Mouse (Mus musculus) neural tube, embryonic 13.5 days (tissue): ENCODE data around the gene Fam160b1. TPM values are rescaled to one million over a fixed set of nuclear protein-coding genes. Genes with fewer than 3 reads are reported as not detected.
A peak's percentile ranks its signal among the peaks of the same experiment; 100 is the strongest.

Experiments
- ATAC-seq: fragments of 200-750 bp; cut with Nextera tagmentation; 2 replicates; pipeline ENCODE4 v1.8.0; 2017; ENCODE audit warnings: low read depth, mild to moderate bottlenecking, moderate TSS enrichment, moderate library complexity
- H3K27ac ChIP-seq: fragments of 300-500 bp; sonication (generic); replicated peaks from 2 replicates; pipeline ENCODE4 v1.5.1; 2015; ENCODE audit warnings: moderate library complexity, mild to moderate bottlenecking, inconsistent platforms
- H3K27me3 ChIP-seq: fragments of 300-500 bp; sonication (generic); 2 replicates; pipeline ENCODE4 v1.6.1; 2015; ENCODE audit warnings: mild to moderate bottlenecking, inconsistent platforms
- H3K36me3 ChIP-seq: fragments of 300-500 bp; sonication (generic); 2 replicates; pipeline ENCODE4 v1.6.1; 2015; ENCODE audit warnings: mild to moderate bottlenecking, inconsistent platforms
- H3K4me1 ChIP-seq: fragments of 300-500 bp; sonication (generic); replicated peaks from 2 replicates; pipeline ENCODE4 v1.6.1; 2015; ENCODE audit warnings: inconsistent platforms
- H3K4me2 ChIP-seq: fragments of 300-500 bp; sonication (generic); 2 replicates; pipeline ENCODE4 v1.6.1; 2015; ENCODE audit warnings: inconsistent platforms, mild to moderate bottlenecking, moderate library complexity
- H3K4me3 ChIP-seq: fragments of 300-500 bp; sonication (generic); 2 replicates; pipeline ENCODE4 v1.5.1; 2015; ENCODE audit warnings: mild to moderate bottlenecking, inconsistent platforms
- H3K9ac ChIP-seq: fragments of 300-500 bp; sonication (generic); 2 replicates; pipeline ENCODE4 v1.6.1; 2015; ENCODE audit warnings: moderate library complexity, mild to moderate bottlenecking, inconsistent platforms
- H3K9me3 ChIP-seq: fragments of 300-500 bp; sonication (generic); 2 replicates; pipeline ENCODE4 v1.6.1; 2016; ENCODE audit warnings: inconsistent platforms
- WGBS: fragments of 180-500 bp; shearing (Covaris S2); methylation state at CpG from one replicate; pipeline ENCODE4 v1.1.7; 2015; 5-methylcytosine and 5-hydroxymethylcytosine counted together
- polyA plus RNA-seq: library from polyadenylated mRNA; unstranded; fragments of >200 nt; fragmentation: Nextera tagmentation; extraction: Ambion mirVana; gene quantifications from 2 replicates; pipeline ENCODE4 v1.2.1, GENCODE M21; 2015

Gene Fam160b1
- 13.3 and 15.1 TPM in 2 replicates for polyA plus RNA-seq

DNA sequence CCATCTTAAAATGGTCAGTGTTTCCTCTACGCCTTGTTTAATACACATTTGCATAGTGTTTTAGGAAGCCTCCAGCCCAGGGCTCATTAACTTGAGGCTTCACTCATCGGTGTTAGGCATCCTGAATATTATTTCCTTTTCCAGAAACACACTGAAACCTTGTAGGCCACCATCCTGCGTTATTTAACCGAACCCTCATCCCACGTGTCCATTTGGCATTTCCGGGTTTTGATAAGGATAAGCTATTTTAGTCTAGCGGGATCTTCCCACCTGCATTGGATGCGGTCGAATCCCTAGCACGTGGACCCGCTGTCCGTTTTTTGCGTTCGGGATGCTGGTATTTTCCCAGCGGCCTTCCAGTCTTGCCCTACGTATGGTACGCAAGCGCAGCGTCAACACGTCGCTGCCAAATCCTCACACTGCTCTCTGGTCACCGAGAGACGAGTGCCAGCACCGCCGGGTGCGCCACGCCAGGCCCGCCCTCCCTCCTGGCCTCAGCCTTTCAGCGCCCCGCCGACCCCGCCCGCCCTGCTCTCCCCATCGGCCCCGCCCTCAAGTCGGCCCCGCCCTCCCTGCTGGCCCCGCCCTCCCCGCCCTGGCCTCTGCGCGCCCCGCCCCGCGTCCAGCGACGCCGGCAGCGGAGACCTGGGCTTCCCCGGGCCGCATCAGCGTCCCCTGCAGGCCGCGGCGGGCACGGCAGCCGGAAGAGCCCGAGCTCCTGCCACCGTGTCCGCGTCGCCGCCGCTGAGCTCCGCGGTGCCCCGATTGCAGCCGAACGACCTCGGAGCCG, at the start of gene Fam160b1:
TSS of gene Fam160b1 (plus strand) at position 340 of the 790 bp plus-strand sequence.
- Histone ChIP-seq H3K27ac (peak within 1 kb of the TSS; percentile 98), H3K9ac (peak within 1 kb of the TSS; percentile 99), H3K36me3 (no peaks in the 10 kb centered on the region), H3K4me2 (peak within 1 kb of the TSS; percentile 69), H3K4me3 (peak within 1 kb of the TSS; percentile 92), H3K4me1 (peaks cover 61% of the 10 kb centered on the region), H3K9me3 (no peaks in the 10 kb centered on the region), H3K27me3 (no peaks in the 10 kb centered on the region)
- ATAC-seq: peak; percentile 92
- WGBS: 1% methylated on average over 61 of the region's 70 CpGs

DNA sequence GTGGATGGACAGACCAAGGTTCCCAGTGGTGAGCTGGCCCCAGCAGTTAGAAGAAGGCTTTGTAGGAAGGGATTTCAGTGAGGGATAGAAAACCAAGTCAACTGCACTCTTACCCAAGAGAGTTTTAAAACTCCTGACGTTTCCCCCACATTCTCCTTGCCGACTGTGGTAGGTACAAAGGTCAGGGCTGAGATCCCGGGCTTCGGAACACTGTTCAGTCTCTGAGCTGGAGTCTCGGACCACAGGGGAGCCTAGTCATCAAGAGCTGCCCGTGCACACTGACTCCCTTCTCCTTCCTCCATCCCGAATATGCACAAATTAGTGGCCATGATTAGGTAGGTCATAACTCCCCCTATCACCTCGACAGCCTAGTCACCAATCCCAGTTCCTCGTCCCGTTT, 47.3 kb upstream of the Fam160b1 start:
- 73% methylated on average over 10 of the region's 10 CpGs for WGBS
- peak overlapping the region; percentile 59; the same call in 1 of the 2 replicates for H3K4me3 ChIP-seq
- H3K4me2 ChIP-seq: peak overlapping the region; percentile 86
- H3K9ac ChIP-seq: no peak overlapping the region
- peaks cover 16% of the 10 kb centered on the region for H3K27me3 ChIP-seq
- no peaks in the 10 kb centered on the region for H3K9me3 ChIP-seq
- H3K27ac ChIP-seq: no peak overlapping the region
- no peaks in the 10 kb centered on the region for H3K36me3 ChIP-seq
- no peak for ATAC-seq
- peaks cover 19% of the 10 kb centered on the region; the same call in 1 of the 2 replicates for H3K4me1 ChIP-seq

DNA sequence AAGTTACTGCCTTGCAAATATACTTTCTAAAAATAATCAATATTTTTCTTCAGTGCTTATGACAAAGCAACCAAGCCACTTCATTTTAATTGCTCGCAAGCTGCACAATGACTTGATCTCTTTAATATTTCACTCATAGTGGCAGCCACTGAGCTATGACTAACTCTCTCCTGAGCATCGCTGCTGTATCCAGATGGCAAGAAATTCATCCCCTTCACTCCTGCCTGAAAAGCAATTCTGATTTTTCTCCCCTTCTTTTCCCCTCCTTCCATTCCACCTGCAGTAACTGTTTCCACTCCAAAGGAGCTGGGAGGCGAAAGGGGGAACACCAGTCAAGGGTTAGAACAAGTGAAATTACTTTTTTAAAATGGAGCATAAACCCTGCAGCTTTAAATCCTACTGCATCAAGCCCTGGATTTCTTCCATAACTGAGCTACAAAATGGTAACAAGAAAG, 46.6 kb upstream of the Fam160b1 start:
- ATAC-seq: no peak
- Histone ChIP-seq H3K4me3 (peak overlapping the region; percentile 59), H3K9me3 (no peaks in the 10 kb centered on the region), H3K27me3 (peaks cover 16% of the 10 kb centered on the region), H3K27ac (peak overlapping the region; percentile 82), H3K9ac (peak overlapping the region; percentile 83), H3K4me2 (peak overlapping the region; percentile 86), H3K4me1 (peaks cover 19% of the 10 kb centered on the region; the same call in 1 of the 2 replicates), H3K36me3 (no peaks in the 10 kb centered on the region)
- 62% methylated on average over 3 of the region's 3 CpGs for WGBS

DNA sequence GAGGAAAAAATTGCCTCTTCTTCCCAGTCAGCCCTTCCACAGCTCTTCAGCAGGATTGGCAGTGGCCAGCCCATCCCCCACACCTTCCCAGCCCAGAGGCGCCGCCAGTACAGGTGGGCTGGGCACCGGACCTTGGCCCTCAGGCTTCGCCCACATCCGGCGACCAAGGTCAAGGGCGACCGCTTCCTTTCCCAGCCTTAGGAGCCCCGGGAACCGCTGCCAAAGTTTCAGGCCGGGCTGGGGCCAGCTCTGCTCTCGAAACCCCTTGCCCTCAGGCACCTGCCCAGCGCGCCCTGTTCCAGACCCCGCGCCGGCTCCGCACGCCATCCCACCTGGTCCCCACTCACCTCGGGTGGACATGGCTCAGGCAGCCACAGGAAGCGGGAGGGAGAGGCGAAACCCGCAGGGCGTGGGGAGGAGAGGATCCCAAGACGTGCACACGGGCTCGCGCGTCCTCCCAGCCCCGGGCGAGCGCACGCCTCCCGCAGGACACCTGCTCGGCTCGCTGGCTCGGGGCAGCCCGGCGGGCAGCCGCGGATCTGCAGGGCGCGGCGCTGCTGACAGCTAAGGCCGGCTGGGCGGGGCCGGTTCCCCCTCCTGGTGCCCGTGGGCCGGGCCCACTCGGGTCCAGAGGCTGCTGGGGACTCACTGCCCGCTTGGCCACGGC, 46.0 kb upstream of the Fam160b1 start, which contains the start of gene Ablim1:
TSS of gene Ablim1 (minus strand) at position 574 of the 667 bp plus-strand sequence.
- H3K27me3 ChIP-seq: peaks cover 16% of the 10 kb centered on the region
- peaks cover 19% of the 10 kb centered on the region; the same call in 1 of the 2 replicates for H3K4me1 ChIP-seq
- peak within 1 kb of the TSS; percentile 83 for H3K9ac ChIP-seq
- H3K27ac ChIP-seq: peak within 1 kb of the TSS; percentile 82
- H3K4me3 ChIP-seq: peak within 1 kb of the TSS; percentile 59
- WGBS: 1% methylated on average over 52 of the region's 52 CpGs
- H3K4me2 ChIP-seq: peak within 1 kb of the TSS; percentile 86
- no peaks in the 10 kb centered on the region for H3K36me3 ChIP-seq
- H3K9me3 ChIP-seq: no peaks in the 10 kb centered on the region
- peak; percentile 86 for ATAC-seq

DNA sequence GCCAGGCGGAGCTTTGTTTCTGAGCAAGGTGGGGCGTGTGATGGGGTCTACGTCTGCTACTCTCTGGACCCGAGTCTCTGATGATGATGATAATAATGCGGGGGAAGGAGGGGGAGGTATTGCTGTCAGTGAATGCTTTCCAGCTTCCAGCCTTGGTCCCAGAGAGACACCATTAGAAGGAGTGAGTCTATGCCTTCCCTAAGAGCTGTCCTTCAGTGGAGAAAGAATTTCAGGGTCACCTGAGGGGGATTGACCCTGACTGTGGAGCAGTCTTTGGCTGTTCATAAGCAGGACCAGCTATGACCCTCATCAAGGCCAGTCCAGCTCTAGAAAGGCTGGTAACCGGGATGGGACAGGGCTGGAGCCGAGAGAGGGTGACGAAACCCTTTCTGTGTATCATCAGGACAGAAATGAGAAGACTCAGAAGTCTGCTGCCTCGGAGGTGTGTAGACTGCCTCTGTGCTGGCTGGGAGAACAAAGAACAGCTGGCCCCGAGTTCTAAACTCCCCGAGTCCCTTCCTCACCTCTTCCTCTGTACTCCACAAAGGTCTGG, 45.4 kb upstream of the Fam160b1 start:
- peak overlapping the region; percentile 83 for H3K9ac ChIP-seq
- ATAC-seq: peak; percentile 62
- 42% methylated on average over 11 of the region's 11 CpGs for WGBS
- H3K27ac ChIP-seq: peak overlapping the region; percentile 82
- peaks cover 19% of the 10 kb centered on the region; the same call in 1 of the 2 replicates for H3K4me1 ChIP-seq
- no peaks in the 10 kb centered on the region for H3K36me3 ChIP-seq
- peak overlapping the region; percentile 59 for H3K4me3 ChIP-seq
- H3K4me2 ChIP-seq: peak overlapping the region; percentile 86
- peaks cover 16% of the 10 kb centered on the region for H3K27me3 ChIP-seq
- no peaks in the 10 kb centered on the region for H3K9me3 ChIP-seq

DNA sequence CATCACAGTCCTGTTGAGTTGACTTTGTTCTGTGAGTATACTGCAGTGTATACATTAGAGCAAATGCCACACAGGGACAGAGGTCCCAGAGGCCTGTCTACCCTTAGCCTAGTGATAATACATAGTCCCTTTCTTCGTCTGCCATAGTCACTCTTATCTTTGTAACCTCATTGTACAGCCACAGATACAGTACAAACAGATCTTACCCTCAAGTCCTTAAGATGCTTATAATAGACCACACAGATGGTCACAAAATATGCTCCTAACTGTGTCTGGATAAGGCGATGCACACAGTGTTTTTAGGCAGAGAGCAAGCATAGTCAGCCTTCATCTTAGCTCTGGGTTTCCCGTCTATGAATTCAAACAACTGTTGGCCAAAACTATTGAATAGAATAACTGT, 43.9 kb upstream of the Fam160b1 start:
- H3K9me3 ChIP-seq: no peaks in the 10 kb centered on the region
- no peak for ATAC-seq
- no peak overlapping the region for H3K9ac ChIP-seq
- WGBS: 89% methylated on average over 3 of the region's 3 CpGs
- no peak overlapping the region for H3K4me2 ChIP-seq
- peaks cover 16% of the 10 kb centered on the region for H3K27me3 ChIP-seq
- H3K36me3 ChIP-seq: no peaks in the 10 kb centered on the region
- no peak overlapping the region for H3K27ac ChIP-seq
- H3K4me1 ChIP-seq: peaks cover 19% of the 10 kb centered on the region; the same call in 1 of the 2 replicates
- no peak overlapping the region for H3K4me3 ChIP-seq

DNA sequence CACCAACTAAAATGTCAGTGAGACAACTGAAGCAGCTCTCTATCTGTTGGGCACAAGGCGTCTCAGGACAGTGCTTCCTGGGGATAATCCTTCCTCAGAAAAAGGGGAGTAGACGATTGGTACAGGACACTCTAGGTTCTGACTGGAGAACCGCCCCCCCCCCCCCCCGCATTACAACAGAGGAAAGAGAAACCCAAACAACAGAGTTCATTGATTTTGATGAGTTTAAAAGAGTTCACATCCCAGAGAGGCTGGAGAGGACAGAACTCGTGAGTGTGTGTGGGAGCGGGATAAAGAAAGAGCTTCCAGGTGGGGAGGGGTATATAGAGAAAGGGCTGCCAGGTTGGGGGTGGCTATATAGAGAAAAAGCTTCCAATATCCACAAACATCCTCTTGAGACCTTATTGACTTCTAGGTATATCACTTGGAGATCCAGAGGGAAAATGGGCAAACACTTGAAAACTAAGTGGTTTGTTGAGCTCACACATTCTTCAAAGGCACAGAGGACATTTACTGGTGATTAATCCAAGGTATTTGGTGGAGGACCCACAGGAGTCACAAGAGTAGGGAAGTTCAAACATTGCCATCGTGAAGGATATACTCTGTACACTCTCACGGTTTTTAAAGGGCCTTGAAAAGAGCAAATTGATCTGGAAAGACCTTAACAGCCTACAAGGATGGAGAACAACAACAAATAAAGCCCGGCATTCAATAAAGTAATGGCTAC, 39.7 kb upstream of the Fam160b1 start:
- peaks cover 7% of the 10 kb centered on the region; the same call in 1 of the 2 replicates for H3K27me3 ChIP-seq
- ATAC-seq: no peak
- no peaks in the 10 kb centered on the region for H3K4me1 ChIP-seq
- H3K9ac ChIP-seq: no peak overlapping the region
- H3K4me2 ChIP-seq: no peak overlapping the region
- H3K9me3 ChIP-seq: no peaks in the 10 kb centered on the region
- WGBS: 83% methylated on average over 9 of the region's 9 CpGs
- H3K36me3 ChIP-seq: no peaks in the 10 kb centered on the region
- H3K27ac ChIP-seq: no peak overlapping the region
- no peak overlapping the region for H3K4me3 ChIP-seq

DNA sequence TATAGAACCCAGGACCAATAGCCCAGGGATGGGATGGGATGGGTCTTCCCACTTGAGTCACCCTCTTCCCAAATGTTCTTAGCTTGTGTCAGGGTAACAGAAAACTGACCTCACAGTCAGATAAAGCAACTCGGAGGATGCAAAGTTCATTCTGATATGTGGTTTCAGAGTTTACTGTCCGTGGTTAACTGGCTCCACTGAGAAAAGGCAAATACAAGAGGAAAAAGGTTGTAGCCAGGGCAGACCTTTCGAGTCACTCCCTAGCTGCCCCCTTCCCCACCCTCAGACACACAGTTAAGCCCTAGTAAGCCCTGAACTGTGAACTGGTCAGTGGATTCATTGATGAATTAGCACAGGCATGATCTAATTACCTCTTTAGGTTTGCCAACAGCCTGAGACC, 38.6 kb upstream of the Fam160b1 start:
- Histone ChIP-seq H3K27me3 (no peaks in the 10 kb centered on the region), H3K4me3 (no peak overlapping the region), H3K9me3 (no peaks in the 10 kb centered on the region), H3K4me2 (no peak overlapping the region), H3K27ac (no peak overlapping the region), H3K9ac (no peak overlapping the region), H3K4me1 (no peaks in the 10 kb centered on the region), H3K36me3 (no peaks in the 10 kb centered on the region)
- WGBS: 90% methylated on average over 3 of the region's 3 CpGs
- ATAC-seq: no peak

DNA sequence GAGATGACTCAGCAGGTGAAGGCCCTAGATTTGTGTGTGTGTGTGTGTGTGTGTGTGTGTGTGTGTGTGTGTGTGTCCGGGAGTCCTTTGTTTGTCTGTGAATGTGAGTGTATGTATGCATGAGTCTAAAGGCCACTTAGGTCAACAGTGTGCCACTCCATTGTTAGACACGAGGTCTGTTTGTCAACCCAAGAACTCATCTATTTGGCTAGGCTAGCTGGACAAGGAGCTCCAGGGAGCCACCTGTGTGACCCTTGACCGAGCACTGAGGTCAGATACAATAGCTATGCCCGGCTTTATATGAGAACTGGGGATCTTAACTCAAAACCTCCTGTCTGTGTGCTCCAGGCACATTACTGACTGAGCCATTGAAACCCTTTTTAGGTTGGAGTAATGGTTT, 38.0 kb upstream of the Fam160b1 start:
- Histone ChIP-seq H3K4me1 (no peaks in the 10 kb centered on the region), H3K9ac (no peak overlapping the region), H3K27me3 (no peaks in the 10 kb centered on the region), H3K9me3 (no peaks in the 10 kb centered on the region), H3K4me2 (no peak overlapping the region), H3K27ac (no peak overlapping the region), H3K4me3 (no peak overlapping the region), H3K36me3 (no peaks in the 10 kb centered on the region)
- ATAC-seq: no peak
- 63% methylated on average over 4 of the region's 4 CpGs for WGBS

DNA sequence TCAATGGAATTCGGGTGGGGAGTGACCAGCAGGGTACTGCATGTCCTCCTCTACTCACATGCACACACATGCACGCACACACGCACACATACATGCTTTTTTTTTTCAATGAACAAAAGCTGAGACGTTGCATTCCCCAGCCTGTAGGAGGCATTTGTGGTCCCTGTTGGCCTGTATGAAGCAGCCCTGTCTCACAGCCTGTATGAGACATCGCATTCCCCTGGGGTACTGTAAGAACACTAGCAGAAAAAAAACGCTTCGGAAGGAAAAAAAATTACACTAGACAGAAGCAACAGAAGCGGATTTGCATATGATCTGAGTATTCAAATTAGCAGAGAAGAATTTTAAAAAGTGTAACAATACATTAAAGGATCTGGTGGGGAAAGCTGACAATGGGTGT, 37.4 kb upstream of the Fam160b1 start:
- Histone ChIP-seq H3K27me3 (no peaks in the 10 kb centered on the region), H3K4me3 (no peak overlapping the region), H3K4me2 (no peak overlapping the region), H3K9me3 (no peaks in the 10 kb centered on the region), H3K27ac (no peak overlapping the region), H3K36me3 (no peaks in the 10 kb centered on the region), H3K9ac (no peak overlapping the region), H3K4me1 (no peaks in the 10 kb centered on the region)
- no peak for ATAC-seq
- WGBS: 76% methylated on average over 8 of the region's 8 CpGs

DNA sequence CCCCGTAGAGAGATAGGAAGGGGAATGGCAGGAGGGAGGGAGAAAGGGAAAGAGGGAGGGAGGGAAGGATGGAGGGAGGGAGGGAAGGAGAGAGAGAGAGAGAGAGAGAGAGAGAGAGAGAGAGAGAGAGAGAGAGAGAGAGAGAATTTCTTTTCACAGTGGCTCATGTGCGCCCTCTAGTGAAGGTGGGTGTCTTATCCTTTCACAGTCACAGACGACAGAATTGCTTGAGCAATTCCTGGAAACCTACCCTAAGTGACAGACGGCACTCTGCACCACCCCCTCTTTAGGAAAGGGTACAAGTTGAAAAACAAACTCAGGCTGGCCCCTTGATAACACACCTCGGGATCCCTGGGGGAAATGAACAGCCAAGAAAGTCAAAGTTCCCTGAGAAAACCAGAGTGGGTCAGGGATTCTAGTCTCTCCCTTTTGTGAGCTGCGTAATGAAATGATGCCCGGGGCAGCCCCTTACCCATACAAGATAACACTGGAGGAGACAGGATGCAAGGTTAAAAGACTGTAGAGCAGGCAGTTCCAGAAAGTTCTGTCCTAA, 34.7 kb upstream of the Fam160b1 start:
- no peak overlapping the region for H3K4me3 ChIP-seq
- ATAC-seq: no peak
- WGBS: 34% methylated on average over 7 of the region's 7 CpGs
- no peak overlapping the region for H3K27ac ChIP-seq
- no peak overlapping the region for H3K9ac ChIP-seq
- H3K4me1 ChIP-seq: no peaks in the 10 kb centered on the region
- H3K4me2 ChIP-seq: no peak overlapping the region
- H3K36me3 ChIP-seq: no peaks in the 10 kb centered on the region
- H3K27me3 ChIP-seq: no peaks in the 10 kb centered on the region
- no peaks in the 10 kb centered on the region for H3K9me3 ChIP-seq
